Mouse (Mus musculus) cerebellum, postnatal 4 days (tissue): ENCODE data around the gene Arhgap30.

Experiments
- DNase-seq, 2 experiments: peaks; one replicate each; pipeline ENCODE4 v3.0.0; 2022; ENCODE audit warnings: low spot score in 2 of 2, mixed read lengths in 1 of 2

Gene Arhgap30

DNA sequence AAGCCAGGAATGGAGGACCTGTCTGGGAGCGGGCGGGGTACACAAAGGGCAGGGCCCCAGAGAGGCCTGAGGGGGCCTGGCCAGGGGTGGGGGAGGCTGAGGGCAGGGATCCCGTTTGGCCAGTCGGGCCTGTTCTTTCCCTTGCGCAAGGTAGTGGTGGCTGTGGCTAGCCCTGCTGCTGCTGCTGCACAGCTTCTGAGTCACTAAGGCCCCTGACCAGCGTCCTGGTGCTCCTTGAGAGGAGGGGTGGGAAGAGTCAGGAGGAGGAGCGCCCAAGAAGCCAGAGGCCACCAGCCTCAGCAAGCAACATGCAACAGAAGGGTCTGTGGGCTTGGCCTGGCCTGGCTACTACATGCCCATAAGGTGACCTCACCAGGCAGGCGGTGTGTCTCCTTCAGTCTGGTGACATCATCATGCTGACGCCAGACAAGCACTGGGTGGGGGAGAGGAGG, 13.1 kb upstream of the Arhgap30 start:
- no peak for DNase-seq

DNA sequence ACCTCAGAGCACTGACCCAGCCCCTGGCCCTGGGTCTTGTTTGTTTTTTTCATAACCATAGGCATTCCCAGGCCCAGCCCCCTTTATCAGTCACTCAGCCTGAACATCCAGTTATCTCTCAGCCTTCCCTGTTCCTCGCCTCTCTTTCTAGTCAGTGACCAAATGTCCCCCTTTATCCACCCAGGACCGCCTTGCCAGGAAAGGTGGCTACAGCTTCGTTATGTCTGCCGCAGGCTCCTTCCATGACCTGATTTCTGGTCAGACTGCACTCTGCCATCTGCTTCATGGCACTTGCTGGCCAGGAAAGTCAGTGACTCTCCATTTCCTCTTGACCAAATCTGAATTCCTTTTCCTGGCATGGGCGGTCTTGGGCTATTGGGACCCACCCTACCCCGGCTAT, 10.5 kb upstream of the Arhgap30 start:
- DNase-seq = no peak

DNA sequence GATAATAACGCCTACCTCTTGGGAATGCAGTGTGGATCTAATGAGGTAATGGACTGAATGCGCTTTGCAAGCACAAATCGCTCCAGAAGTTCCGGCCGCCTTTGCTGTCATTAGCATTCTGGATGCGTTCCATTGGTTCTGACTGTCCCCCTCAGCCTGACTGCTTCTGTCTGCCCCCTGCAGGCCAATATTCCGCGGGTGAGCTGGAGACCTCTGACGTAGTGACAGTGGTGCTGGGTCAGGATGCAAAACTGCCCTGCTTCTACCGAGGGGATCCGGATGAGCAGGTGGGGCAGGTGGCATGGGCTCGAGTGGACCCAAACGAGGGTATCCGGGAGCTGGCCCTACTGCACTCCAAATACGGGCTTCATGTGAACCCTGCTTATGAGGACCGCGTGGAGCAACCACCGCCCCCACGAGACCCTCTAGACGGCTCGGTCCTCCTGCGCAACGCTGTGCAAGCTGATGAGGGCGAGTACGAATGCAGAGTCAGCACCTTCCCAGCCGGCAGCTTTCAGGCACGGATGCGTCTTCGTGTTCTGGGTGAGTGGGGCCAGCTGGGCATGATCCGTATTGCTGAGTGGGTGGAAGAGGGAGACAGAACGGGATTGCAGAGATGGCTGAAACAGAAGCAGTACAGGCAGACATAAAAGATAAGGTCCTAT, 8.7 kb upstream of the Arhgap30 start:
- DNase-seq = peak; percentile 54 to 73

DNA sequence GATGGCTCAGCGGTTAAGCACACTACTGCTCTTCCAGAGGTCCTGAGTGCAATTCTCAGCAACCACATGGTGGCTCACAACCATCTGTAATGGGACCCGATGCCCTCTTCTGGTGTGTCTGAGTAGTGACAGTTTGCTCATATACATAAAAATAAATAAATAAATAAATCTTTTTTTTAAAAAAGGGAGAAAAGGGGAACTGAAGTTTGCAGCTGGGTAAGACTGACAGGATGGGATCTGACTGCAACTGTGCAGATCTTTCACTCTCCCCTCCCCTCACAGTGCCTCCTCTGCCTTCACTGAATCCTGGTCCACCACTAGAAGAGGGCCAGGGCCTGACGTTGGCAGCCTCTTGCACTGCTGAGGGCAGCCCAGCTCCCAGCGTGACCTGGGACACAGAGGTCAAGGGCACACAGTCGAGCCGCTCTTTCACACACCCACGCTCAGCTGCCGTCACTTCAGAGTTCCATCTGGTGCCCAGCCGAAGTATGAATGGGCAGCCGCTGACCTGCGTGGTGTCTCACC, 6.6 kb upstream of the Arhgap30 start:
- DNase-seq = no peak

DNA sequence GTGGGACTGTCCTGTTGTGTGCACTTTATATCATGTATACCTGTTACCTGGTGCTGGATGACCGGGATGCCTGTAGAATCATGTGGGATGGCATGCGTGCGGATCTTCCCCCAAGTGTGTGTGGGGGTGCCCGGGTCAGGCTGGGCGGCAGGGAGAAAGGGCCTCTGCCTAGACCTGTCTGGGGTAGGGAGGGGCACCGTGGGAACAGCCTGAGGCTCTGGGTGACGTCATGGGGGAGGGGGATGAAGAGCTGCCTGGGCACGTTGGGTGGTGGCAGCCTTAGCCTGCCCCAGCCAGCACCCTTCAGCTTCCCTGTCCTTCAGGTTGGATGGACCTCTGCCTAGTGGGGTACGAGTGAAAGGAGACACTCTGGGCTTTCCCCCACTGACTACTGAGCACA, 4.4 kb upstream of the Arhgap30 start:
- no peak for DNase-seq

DNA sequence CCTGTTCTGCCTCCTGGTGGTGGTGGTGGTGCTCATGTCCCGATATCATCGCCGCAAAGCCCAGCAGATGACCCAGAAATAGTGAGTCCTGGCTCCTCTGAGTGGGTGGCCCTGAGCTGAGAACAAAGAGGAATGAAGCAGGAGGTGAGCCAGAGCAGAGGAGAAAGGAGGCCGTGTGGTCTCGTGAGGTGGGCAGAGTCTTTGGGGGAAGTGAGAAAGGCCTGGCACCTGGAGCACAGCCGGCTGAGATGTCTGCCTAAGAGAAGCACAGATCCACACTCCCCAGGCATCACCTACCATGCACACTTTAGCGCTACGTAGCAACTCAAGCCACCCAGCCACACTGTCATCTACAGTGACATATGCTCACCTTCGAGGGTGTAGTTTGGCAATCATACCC, 3.6 kb upstream of the Arhgap30 start:
- no peak for DNase-seq

DNA sequence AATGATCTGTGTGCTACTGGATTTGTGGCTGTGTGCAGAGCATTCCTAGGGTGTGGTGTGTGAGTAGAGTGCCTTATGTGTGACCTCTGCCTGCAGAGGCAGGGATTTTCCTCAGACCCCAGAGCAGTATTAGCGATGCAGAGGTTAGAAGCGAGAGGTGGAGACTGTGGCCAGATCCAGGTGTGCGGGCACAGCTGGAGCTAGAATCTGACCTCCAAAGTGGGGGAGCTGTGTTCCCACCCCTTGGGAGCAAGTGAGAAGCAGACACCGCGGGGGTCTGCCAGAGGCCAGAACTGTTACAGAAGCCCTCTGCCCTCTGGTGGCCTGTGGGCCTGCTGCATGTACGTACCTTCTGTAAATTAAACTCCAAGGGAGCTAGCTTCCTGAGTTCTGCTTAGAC, 1.7 kb upstream of the Arhgap30 start:
- DNase-seq = peak in 1 of 2 experiments; percentile 25

DNA sequence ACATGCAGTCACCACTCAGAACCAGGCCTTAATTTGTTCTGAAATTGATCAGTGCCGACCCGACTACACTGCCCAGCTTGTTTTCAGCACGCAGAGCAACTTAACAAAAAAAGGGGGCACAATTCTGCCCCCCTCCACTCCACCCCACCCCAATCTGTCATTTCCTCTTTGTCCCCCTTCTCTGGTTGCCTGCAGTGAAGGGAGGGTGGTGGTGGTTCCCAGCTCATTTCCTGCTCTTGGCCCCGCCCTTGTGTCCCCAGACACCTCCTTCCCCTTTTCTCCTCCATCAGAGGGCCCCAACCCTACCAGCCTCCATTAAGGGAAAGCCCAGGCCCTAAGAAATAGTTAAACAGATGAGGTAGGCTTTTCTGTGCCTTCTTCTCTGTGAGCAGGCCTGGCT, 1.3 kb downstream of the Arhgap30 start:
- no peak for DNase-seq

DNA sequence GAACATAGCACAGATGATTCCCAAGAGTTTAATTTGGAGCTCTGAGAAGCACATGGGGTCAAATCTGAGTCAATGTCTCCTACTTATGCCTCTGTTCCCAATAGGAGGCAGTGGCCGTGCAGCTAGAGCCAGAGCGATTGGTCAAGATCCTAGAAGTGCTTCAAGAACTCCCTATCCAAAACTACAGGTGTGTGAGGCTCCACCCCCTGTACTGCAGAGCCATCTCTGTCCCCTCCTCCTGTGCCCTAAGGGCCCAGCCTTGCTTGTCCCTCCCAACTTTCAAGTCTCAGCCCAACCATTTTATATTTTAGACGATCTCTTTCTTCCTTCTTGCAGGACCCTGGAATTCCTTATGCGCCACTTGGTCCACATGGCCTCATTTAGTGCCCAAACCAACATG, 13.1 kb downstream of the Arhgap30 start:
- DNase-seq = no peak

DNA sequence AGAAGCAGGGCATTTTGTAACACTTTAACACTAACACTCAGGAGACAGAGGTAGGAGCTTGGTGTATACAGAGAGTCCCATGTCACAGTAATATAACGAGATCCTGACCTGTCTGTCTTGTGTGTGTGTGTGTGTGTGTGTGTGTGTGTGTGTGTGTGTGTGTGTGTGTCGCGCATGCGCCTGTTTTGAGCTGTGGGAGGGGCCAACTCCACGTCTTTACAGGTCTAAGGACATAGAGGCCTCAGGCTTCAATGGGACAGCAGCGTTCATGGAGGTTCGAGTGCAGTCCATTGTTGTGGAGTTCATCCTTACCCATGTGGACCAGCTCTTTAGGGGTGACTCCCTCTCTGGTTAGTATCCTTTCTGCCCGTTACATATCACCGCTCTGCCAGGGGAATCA, 14.2 kb downstream of the Arhgap30 start:
- DNase-seq = no peak

DNA sequence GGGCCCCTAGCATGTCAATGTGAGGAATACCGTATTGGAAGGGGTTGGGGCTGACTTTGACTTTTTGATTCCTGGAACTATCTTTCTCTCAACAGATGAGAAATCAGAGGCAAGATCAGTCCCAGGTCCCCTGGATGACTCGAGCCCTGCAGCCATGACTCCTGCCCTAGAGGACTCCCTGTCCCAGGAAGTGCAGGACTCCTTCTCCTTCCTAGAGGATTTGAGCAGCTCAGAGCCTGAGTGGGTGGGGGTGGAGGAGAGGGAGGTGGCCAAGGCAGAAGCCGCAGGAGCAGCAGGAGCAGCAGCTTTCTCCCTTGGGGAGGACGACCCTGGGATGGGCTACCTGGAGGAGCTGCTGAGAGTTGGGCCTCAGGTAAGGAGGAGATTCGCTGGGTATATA, 18.5 kb downstream of the Arhgap30 start:
- DNase-seq = no peak

DNA sequence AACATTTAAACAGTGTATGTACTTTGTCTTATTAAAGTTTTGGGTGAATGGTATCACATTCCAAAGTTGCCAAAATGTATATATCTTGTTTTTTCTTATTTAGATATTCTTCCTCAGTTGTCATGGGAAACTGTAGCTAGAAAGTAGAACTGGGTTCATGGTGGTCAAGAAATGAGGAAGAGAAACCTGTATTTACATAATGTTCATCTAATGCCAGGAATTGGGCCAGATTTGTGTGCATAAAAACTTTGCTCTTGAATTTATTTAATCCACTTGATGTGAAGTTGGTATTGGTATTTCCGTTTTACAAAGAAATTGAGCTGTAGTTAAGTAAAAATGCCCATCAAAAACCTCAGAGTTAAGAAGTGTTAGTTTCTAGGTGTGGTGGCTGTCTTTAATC, 21.5 kb downstream of the Arhgap30 start:
- no peak for DNase-seq

DNA sequence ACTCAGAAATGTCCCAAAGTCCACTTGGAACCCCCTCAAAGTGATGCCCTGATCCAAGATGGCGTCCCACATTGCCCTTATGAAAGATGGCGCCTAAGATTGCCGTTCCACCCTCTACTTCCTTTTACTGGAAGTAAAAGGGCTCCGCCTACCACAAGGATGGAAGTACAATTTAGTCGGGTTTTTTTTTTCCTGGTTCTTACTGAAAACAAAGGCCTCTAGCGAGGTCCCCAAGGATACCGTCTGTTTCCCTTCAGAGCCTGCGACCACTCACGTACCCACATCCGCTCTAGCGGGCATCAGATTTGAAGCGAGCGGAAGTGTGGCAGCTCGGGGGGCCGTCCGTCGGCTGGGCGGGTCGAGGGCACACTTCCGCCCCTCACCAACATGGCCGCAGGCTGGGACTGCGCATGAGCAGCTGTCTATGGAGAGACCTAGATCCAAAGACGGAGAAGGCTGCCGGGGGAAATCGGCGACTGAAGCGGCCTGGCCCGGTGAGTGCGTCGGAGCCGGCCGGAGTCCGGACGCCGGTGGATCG, 22.3 kb downstream of the Arhgap30 start, which contains the start of gene Usf1:
Gene Usf1, plus strand, starts transcription at position 367 of the 538 bp plus-strand sequence.
- peak; percentile 76 to 93 for DNase-seq

DNA sequence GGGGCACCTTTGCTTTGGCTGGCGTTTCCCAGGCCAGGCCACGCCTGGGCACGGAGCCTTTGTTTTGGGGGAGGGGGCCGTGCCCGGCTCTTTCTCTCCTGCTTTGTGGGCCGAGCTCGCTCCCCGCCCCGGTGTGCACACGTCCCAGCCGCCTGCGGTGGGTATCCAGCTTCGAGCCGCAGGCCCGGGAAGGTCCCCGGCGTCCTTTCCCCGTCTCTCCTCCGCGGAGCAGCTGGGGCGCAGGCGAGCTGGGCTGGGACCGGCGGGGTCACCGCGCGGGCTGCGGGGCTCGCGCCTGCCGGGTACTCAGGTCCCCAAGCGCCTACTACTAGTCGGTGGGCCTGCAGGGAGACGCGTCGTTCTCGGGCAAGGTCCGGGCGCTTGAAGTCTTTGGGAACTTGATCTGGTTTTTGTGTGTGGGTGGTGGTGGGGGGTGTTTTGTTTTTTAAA, 22.8 kb downstream of the Arhgap30 start:
- DNase-seq = no peak

DNA sequence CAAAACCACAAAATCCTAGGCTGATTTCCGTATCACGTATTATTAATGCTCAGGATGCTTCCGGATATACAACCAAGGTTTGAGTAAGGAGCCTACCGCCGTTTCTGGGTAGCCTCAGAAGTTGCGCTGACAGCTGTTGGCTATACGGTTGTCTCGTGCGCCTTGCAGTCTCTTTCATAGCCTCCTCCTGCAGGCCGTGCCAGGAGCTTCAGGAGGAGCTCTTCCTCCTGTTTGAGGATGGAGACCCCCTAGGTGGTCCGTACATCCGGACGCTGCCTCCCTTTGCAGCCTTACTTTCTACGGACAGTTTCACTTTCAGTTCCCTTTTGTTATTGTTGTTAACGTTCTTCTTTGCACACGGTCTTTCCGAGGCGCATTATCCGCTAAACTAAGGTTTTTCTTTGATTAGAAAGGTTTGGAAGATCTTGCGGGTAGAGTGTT, 23.3 kb downstream of the Arhgap30 start:
- DNase-seq = peak in 1 of 2 experiments; percentile 32

DNA sequence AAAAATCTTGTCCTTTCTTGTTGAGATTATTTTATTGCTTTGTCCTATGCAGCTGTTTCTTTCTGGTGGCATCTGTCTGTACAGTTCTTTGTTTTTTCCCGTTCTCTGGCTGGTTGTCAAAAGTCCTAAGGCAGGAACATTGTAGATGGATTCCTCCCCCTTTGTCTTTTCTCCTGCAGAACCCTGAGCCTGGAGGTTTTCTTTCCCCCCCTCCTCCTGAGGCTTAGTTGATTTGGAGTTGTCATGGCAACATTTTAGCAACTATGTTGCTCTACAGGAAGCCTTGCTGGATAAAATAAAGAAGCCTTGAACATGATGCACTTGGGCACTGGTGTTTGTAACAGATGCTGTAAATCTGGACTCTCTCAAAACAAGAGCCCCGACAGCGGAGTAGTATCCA, 23.7 kb downstream of the Arhgap30 start:
- DNase-seq = no peak

DNA sequence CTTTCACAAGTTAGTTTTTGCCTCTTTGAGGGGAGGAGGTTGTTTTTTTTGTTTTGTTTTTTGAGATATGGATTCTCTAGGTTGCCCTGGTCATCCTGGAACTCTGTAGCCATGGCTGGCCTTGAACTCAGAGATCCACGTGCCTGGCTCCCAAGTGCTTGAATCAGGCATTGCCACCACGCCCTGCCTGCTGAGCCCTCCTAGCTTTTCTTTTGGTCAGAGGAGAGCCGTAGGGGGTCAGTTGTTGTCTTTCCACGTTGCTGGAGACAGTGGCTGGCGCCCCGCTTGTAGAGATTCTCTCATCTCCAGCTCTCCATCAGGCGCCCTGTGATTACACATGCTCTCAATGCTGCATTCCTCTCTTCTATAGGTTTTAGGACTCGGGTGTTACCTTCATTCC, 24.9 kb downstream of the Arhgap30 start:
- DNase-seq = no peak

DNA sequence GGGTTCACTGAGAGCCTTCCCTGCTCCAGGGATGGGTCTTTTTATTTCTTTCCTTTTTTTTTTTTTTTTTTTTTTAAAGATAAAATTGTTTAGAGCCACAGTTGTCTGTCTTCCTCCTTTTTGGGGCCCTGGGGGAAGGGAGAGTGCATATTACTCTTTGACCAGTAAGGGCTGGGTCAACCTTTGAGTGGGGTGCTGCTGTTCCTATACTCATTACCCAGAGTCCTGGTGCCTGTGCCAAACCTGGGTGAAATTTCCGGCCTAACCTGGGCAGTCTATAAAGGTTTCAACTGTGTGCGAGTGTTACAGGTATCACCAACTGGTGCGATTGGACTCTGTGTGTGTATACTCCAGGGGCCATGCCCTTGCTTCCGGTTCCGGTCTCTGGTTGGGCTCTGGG, 29.9 kb downstream of the Arhgap30 start, which contains the start of gene Tstd1:
Gene Tstd1, plus strand, starts transcription at position 213 of the 400 bp plus-strand sequence.
- no peak for DNase-seq

DNA sequence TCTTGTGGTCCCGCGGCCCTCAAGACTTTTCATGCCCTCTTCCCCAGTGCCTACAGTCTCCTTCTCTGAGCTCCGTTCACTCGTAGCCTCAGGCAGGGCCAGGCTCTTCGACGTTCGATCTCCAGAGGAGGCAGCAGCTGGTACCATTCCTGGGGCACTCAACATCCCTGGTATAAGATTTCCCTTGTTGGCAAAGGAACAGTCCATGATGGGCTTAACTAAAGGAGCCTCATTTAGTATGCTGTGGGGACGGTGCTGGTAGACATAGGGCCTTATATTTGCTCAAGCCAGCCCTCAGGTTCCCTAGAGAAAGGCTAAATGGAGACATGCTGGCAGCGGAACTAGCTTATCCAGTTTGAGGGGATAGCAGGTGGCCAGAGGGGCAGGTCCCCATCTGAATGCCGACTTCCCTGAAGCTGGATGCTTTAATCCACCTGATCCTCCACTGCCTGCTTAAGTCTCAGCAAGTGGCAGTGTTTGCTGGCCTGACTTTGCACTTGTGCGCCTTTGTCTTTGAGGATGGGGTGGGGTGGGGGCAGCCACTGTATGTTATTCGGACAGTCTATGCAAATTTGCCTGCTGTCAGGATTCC, 30.6 kb downstream of the Arhgap30 start:
- no peak for DNase-seq

DNA sequence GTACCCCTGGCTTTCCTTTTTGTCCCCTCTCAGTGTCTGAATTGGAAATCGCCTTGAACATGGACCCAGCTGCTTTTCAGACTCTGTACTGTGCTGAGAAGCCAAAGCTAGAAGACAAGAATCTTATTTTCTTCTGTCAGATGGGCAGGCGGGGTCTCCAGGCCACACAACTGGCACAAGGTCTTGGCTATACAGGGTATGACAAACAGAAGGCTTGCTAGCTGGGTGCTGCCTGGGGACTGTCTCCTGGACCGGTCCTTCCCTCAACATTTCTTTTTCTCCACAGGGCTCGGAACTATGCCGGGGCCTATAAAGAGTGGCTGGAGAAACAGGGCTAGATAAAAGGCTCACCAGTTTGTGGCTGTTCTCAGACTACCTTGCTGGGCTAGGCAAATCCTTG, 31.2 kb downstream of the Arhgap30 start:
- DNase-seq = no peak

DNA sequence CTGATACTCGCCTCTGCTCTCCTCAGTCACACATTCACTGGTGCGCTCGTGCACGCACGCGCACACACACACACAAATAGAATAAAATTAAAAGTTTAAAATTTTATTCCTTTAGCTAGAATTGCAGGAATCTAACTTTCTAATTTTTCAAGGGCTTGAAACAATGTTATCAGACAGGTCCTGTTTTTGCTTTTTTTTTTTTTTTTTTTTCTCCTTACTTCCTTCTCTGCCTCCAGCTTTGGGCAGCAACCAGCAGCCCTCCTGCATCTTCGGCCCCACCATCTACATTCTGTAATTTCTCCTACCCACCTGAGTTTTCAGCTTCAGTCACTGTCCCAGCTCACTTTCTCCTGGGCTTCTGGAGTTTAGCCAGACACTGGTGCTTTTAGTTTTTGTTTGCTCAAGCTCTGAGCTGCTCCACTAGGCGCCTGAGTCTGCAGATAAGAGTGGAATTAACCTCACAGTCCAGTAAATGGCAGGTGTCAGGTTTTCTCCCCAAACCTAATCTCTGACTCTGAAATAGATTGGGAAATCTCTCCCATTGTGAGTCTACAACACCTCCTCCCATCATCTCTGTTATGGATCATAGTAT, 33.8 kb downstream of the Arhgap30 start:
- DNase-seq = no peak

DNA sequence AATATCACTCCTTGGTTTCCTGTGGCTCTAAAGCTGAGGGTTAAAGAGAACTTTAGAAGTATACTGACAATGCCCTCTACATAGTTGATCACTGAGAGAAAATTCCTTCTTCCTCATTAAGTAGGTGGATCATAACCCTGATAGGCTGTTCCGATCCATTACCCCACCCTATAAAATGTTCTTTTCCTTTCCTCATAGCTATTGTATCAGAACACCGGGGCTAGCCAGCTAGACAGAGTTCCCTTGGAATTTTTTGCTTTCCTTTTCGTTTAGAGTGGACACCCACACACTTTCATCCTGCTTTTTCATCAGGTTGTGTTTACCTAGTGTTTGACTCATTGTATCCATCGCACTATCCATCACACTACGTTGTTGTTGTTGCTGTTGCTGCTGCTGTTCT, 35.9 kb downstream of the Arhgap30 start:
- DNase-seq = no peak

DNA sequence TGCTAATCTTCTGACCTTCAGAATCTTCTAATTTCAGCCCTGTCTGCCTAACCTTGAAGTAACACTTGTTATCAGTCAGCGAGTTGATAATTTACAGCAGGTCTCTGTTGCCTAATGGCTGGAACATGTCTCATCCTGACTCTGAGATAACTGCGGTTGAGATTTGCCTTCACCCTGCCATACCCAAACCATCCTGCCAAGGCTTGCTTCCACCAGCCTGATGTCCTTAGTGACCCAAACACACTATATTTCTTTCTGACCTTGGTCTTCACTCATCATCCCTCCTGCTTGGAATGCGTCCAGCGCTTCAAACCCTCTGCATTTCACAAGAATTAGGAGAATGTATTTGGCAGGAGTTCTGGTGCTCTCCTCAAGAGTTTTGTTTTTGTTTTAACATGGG, 36.4 kb downstream of the Arhgap30 start:
- no peak for DNase-seq
